Mouse (Mus musculus) midbrain, embryonic 10.5 days (tissue): ENCODE data around the gene Gng2. TPM values are rescaled to one million over a fixed set of nuclear protein-coding genes. Genes with fewer than 3 reads are reported as not detected.

Experiments used
- DNase-seq: peaks from one replicate; pipeline ENCODE4 v3.0.0-alpha.2; 2017; ENCODE audit warnings: low spot score
- H3K27ac ChIP-seq: fragments of 300-500 bp; sonication (generic); replicated peaks from 2 replicates; pipeline ENCODE4 v1.5.1; 2016; ENCODE audit warnings: mild to moderate bottlenecking
- H3K27me3 ChIP-seq: fragments of 300-500 bp; sonication (generic); 2 replicates; pipeline ENCODE4 v1.6.1; 2016; ENCODE audit warnings: low read depth, mild to moderate bottlenecking; ENCODE audit not compliant: poor library complexity, severe bottlenecking
- H3K36me3 ChIP-seq: fragments of 300-500 bp; sonication (generic); 2 replicates; pipeline ENCODE4 v1.6.1; 2016; ENCODE audit warnings: mild to moderate bottlenecking, moderate library complexity
- H3K4me1 ChIP-seq: fragments of 300-500 bp; sonication (generic); 2 replicates; pipeline ENCODE4 v1.6.1; 2016
- H3K4me3 ChIP-seq: fragments of 300-500 bp; sonication (generic); 2 replicates; pipeline ENCODE4 v1.5.1; 2016; ENCODE audit warnings: mild to moderate bottlenecking, moderate library complexity
- H3K9me3 ChIP-seq: fragments of 300-500 bp; sonication (generic); replicated peaks from 2 replicates; pipeline ENCODE4 v1.6.1; 2016; ENCODE audit warnings: mild to moderate bottlenecking
- WGBS: fragments of 180-500 bp; shearing (Covaris S2); methylation state at CpG from one replicate; pipeline ENCODE4 v1.1.7; 2016; 5-methylcytosine and 5-hydroxymethylcytosine counted together
- polyA plus RNA-seq: library from polyadenylated mRNA; unstranded; fragments of >200 nt; fragmentation: Nextera tagmentation; extraction: Ambion mirVana; gene quantifications from 2 replicates; pipeline ENCODE4 v1.2.1, GENCODE M21; 2016

The Gng2 gene
- polyA plus RNA-seq, 1 experiment from 2014 or later = 82.4 TPM

DNA sequence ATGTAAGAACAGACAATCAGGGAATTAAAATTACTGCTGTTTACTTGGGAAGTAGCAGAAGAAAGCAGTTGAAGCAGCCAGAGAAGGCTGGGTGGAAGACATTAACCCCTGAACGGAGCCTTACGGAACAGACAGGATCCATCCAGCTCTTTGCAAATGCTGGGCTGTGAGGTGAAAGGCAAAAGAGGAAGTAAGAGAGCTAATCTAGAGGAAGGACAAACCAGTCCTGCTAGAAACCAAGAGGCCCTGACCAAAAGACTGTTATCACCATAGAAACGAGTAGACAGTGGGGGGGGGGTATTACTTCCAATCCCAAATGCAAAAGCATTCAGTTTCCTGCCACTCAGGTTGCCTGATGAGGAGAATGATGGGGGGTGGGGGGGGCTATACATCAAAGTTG lies 6.6 kb downstream of the Gng2 start:
- peak overlapping the region; percentile 23; the same call in 1 of the 2 replicates for H3K27ac ChIP-seq
- H3K9me3 ChIP-seq = no peaks in the 10 kb centered on the region
- no peaks in the 10 kb centered on the region for H3K27me3 ChIP-seq
- 76% methylated on average over 3 of the region's 3 CpGs for WGBS
- 0 out of 2 replicates have a peak, but pooled peaks cover 3% of the 10 kb centered on the region for H3K36me3 ChIP-seq
- no peak for DNase-seq
- no peak overlapping the region for H3K4me3 ChIP-seq
- peaks cover 65% of the 10 kb centered on the region for H3K4me1 ChIP-seq

DNA sequence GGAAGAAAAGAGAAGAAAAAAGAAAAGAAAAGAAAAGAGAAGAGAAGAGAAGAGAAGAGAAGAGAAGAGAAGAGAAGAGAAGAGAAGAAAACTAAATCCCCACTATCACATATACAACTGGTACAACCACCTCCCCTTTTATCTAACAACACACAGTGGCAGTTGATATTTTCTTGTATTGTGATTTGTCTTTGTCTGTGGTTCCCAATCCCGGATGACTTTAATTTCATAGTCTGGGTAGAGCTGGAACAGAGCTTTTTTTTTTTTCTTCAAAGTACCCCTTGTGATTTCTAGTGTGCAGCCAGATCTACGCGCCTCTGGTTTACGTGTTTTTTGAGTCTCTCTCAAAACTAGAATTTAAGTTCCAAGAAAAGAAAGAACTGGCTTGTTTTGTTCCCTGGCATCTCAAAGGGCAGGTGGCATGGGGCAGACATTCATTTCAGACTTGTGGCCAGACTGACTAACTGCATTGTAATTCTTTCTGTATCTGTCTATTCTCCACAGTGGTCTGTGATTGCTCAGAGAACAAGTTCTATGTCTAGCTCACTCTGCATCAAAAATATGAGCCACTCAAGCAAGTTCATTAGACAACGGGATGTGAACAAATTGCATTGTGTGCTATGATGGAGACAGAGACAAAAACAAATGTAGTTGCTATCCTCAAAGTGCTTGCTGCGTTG lies 7.2 kb downstream of the Gng2 start:
- no peaks in the 10 kb centered on the region for H3K27me3 ChIP-seq
- H3K36me3 ChIP-seq = 0 out of 2 replicates have a peak, but pooled peaks cover 3% of the 10 kb centered on the region
- DNase-seq = no peak
- WGBS = 91% methylated on average over 6 of the region's 6 CpGs
- peaks cover 61% of the 10 kb centered on the region for H3K4me1 ChIP-seq
- no peak overlapping the region for H3K4me3 ChIP-seq
- H3K9me3 ChIP-seq = no peaks in the 10 kb centered on the region
- 0 out of 2 replicates have a peak overlapping the region, but pooled peaks have one; percentile 10 for H3K27ac ChIP-seq

DNA sequence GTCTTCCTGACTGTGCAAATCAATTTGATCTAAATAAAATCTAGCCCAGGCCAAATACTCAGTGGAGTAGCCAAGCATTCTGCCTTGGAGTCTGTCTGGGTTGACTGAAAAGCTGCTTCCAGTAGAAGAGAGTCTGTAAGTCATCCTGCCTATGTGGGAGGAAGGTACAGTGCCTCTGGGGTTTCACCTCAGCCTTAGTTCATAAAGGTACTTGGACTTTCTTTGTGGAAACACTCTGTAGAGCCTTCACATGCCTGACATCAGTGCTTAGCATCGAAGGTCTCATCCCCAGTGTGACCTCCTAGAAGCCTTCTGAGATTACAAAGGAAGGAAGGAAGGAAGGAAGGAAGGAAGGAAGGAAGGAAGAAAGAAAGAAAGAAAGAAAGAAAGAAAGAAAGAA lies 7.9 kb downstream of the Gng2 start:
- H3K9me3 ChIP-seq = no peaks in the 10 kb centered on the region
- H3K4me3 ChIP-seq = no peak overlapping the region
- 0 out of 2 replicates have a peak, but pooled peaks cover 3% of the 10 kb centered on the region for H3K36me3 ChIP-seq
- no peaks in the 10 kb centered on the region for H3K27me3 ChIP-seq
- H3K4me1 ChIP-seq = peaks cover 60% of the 10 kb centered on the region
- 90% methylated on average over 1 of the region's 1 CpGs for WGBS
- no peak overlapping the region for H3K27ac ChIP-seq
- no peak for DNase-seq

DNA sequence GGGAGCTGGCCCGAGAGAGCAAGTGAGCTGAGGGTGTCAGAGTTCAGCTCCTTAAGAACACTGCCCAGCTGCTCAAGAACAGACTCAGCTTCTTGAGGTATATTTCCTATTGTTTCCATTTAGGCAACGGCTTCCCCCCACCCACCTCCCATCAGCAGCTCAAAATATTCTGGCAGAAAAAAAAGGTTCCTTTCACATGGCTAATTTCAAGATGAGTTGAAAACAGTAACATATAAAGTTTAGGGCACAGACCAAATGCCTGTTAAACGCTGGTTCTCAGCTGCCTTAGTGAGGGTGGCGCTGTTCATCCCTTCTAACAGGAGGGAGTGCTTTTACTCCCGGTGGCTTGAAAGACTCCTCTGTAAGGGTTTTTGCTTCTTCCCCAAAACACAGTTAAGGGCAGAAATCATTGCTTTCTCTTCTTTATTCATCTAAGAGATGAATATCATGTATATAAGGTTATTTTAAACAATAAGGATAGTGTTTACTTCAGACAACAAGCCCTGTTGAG lies 8.4 kb downstream of the Gng2 start:
- peak overlapping the region; percentile 23; the same call in 1 of the 2 replicates for H3K27ac ChIP-seq
- H3K36me3 ChIP-seq = 0 out of 2 replicates have a peak, but pooled peaks cover 3% of the 10 kb centered on the region
- no peaks in the 10 kb centered on the region for H3K27me3 ChIP-seq
- peaks cover 62% of the 10 kb centered on the region for H3K4me1 ChIP-seq
- WGBS = 61% methylated on average over 5 of the region's 5 CpGs
- H3K9me3 ChIP-seq = no peaks in the 10 kb centered on the region
- no peak overlapping the region for H3K4me3 ChIP-seq
- no peak for DNase-seq

DNA sequence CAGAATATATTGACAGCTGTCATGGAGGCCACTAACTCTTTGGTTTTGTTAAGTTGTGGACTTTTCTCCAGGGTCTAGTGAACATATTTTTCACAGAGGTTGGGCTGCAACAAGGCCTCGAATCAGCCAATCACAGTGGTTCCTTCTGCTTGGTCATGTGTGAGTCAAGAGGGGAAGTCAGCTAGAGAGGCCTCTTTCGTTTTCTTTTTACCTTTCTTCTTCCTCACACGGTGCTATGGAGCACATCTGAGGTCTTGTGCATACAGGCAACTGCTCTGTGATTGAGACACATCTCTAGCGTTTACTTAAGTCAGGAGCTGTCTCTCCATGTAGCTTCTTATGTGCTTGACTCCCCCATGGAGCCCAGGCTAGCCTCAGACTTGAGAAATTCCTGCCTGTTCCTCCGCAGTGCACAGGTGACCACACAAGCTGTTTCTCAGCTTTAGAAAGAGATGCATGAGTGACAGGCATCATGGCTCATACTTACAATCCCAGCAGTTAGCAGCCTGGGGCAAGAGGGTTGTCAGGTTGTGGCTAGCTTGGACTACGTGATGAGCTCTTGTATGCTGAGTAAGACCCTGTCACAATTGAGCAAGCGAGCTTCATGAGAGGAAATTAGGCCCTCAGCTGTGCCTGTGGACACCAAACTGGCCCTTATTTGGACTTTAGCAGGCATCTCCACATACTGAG lies 9.0 kb downstream of the Gng2 start:
- Histone ChIP-seq H3K9me3 (no peaks in the 10 kb centered on the region), H3K27me3 (no peaks in the 10 kb centered on the region), H3K4me3 (no peak overlapping the region), H3K4me1 (peaks cover 68% of the 10 kb centered on the region), H3K36me3 (0 out of 2 replicates have a peak, but pooled peaks cover 3% of the 10 kb centered on the region), H3K27ac (peak overlapping the region; percentile 23; the same call in 1 of the 2 replicates)
- 87% methylated on average over 7 of the region's 7 CpGs for WGBS
- DNase-seq = no peak

DNA sequence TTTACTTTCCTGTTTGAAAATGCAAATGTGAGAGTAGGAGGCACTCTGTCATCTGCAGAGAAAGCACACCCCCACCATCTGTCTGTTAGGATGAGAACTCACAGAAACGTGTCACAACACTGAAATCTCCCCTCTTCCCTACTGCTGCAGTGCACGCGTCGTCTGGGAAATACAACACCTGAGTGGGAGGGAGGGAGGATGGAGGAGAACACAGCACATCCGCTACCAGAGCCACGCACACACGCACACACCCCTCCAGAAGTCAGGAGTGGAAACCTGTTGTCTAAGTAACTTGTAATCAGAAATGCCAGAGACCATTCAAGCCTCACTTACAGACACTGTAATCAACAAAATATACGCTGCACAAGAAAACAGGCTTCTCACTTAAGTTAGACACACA lies 9.9 kb downstream of the Gng2 start:
- Histone ChIP-seq H3K27me3 (no peaks in the 10 kb centered on the region), H3K4me1 (peaks cover 72% of the 10 kb centered on the region), H3K4me3 (no peak overlapping the region), H3K9me3 (no peaks in the 10 kb centered on the region), H3K27ac (no peak overlapping the region), H3K36me3 (0 out of 2 replicates have a peak, but pooled peaks cover 3% of the 10 kb centered on the region)
- DNase-seq = no peak
- 82% methylated on average over 8 of the region's 8 CpGs for WGBS

DNA sequence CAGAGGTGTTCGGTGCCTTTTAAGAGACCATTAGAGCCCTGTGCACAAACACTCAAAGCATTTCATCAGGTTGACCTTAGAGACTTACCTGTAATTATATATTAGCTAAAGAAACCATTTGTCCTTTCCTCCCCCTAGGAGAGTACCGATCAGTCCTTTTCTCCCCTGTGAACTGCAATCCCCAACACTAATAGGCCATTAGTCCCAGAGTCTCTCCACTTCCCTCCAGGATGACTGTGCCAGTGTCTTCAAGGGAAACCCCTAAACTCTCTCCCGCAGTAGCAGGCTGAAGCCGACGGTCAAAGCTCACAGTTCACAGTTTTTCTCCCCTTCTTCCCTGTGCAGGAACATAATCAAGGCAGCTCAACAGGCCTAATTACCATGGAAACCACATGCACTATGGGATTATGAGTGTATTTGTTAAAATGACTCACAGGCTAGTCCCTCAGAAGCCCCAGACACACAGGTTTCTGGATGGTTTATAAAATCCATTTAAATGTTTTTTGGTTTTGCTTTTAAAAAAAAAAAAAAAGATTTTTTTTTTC lies 13.4 kb downstream of the Gng2 start:
- no peak overlapping the region for H3K4me3 ChIP-seq
- peak overlapping the region; percentile 75 for H3K27ac ChIP-seq
- no peaks in the 10 kb centered on the region for H3K27me3 ChIP-seq
- no peaks in the 10 kb centered on the region for H3K9me3 ChIP-seq
- peak; percentile 37 for DNase-seq
- WGBS = 45% methylated on average over 5 of the region's 5 CpGs
- peaks cover 61% of the 10 kb centered on the region for H3K4me1 ChIP-seq
- peaks cover 14% of the 10 kb centered on the region for H3K36me3 ChIP-seq

DNA sequence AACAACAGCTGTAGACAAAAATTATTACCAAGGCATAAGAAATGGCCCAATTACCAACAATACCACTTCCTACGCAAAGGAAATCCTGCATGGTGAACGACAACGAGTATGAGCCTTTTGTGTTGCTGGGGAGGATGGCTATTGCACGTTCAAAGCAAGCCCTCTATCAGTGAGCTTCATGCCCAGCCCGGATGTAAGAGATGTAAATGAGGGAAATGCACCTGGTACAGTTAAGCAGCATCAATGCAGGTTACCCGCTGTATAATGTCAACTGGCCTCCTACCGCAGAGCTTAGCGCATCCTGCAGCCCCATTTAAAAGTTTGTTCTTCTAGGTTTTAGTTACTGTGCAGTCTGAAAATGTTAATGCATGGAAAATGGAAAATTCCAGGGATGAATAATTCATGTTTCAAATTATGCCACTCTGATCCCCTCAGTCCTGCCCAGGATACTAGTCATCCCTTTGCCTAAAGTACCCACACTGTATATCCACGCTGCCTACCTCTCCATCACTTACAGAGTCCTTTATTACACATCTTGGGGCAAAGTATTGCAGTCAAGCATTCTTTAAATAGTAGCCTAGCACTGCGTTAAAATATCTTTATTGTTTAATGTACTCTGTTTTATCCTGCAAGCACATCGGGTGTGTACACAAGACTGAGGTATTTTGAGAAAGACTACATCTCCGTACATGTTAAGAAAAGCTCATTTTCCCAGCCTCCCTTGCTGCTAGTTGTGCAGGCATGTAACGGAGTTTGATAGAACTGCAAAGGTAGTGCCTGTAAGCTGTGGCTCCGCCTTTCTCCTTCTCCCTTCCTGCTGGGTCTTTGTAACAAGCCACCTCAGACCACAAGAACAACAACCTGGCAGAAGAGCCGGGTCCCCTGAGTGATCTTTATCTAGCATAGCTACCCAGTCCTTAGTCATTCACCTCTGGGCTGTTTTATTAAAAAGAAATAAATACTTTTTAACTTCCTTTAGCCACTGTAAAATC lies 15.2 kb downstream of the Gng2 start:
- Histone ChIP-seq H3K4me3 (no peak overlapping the region), H3K9me3 (no peaks in the 10 kb centered on the region), H3K27ac (no peak overlapping the region; the same call in 1 of the 2 replicates), H3K4me1 (peaks cover 48% of the 10 kb centered on the region), H3K36me3 (peaks cover 23% of the 10 kb centered on the region), H3K27me3 (no peaks in the 10 kb centered on the region)
- no peak for DNase-seq
- 70% methylated on average over 15 of the region's 15 CpGs for WGBS

DNA sequence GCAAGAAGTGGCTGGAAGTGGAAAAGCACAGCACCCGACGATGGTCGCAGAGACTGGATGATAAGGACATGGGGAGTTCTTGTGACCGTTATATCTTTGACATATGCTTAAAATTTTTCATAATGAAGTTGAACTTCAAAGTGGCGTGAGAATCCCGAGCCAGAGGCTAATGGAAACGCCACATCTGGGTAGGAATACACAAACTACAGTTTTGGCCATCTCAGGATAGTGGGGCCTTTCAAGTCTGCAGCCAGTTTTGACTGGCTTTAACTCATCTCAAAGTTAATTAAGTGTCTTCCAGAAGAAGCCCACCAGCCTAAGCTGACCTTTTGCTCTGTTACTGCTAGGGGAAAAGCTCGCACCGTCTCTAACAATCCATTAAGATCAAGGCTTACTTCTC lies 17.6 kb downstream of the Gng2 start:
- no peak for DNase-seq
- peaks cover 34% of the 10 kb centered on the region for H3K36me3 ChIP-seq

DNA sequence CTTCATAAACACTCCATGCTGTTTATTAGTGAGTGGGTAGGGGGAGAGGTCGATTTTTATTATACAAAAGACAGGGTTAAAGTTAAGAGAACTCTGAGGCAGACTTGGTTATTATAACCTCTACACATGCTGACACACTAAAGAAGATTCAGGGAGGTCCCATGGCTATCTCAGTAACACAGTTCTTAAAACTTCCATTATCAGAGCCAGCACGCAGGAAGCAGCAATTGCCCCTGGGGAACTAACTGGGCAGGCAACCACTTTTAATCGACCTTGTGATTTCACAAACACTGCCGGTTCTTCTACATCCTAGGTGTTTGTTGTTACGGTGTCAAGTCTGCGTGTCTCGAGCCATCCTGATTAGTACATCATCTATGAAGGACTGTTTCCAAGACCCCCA lies 22.4 kb downstream of the Gng2 start:
- Histone ChIP-seq H3K9me3 (no peaks in the 10 kb centered on the region), H3K4me3 (no peak overlapping the region), H3K27me3 (no peaks in the 10 kb centered on the region), H3K36me3 (peaks cover 53% of the 10 kb centered on the region), H3K4me1 (peaks cover 10% of the 10 kb centered on the region), H3K27ac (no peak overlapping the region)
- no peak for DNase-seq
- 94% methylated on average over 7 of the region's 7 CpGs for WGBS

More for the DNA sequence above, 17.6 kb downstream of the Gng2 start:
- Histone ChIP-seq H3K27ac (no peak overlapping the region), H3K4me1 (peaks cover 38% of the 10 kb centered on the region), H3K27me3 (no peaks in the 10 kb centered on the region), H3K9me3 (no peaks in the 10 kb centered on the region), H3K4me3 (no peak overlapping the region)
- WGBS = 78% methylated on average over 9 of the region's 9 CpGs

DNA sequence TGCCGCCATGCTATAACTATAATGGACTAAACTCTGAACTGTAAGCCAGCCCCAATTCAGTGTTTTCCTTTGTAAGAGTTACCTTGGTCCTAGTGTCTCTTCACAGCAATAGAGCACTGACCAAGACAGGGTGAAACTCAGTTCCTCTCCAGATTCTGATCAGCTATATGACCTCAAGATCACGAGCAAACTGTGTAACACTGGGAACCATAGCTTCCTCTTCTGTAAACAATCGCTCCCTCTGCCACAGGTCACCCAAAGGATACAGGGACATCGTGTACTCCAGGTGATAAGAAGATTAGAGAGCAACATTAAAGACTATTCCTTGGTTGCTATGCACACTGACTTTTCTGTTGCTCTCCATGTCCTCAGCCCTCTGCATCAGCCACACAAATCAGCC lies 26.6 kb downstream of the Gng2 start:
- Histone ChIP-seq H3K9me3 (no peaks in the 10 kb centered on the region), H3K4me3 (no peak overlapping the region), H3K27me3 (no peaks in the 10 kb centered on the region), H3K36me3 (peaks cover 39% of the 10 kb centered on the region), H3K27ac (no peak overlapping the region), H3K4me1 (peaks cover 6% of the 10 kb centered on the region; the same call in 1 of the 2 replicates)
- no peak for DNase-seq
- WGBS = 89% methylated on average over 4 of the region's 4 CpGs

DNA sequence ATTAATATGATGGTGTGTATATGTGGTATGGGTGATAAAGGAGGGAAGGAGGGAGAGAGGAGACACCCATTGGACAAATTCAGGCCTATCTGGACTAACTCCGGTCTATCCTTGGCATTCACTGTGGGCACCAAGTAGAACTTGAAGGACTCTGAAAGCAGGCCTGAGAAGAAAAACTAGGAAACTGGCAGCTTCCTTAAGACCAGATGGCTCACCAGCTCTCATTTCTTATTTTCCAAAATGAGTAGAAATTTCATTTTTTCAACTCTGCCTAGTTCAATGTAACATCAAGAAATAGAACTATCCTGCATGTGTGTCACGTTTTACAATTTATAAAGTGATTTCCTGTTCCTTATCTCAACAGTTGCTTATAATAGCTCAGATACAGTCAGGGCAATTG lies 28.0 kb downstream of the Gng2 start:
- H3K9me3 ChIP-seq = no peaks in the 10 kb centered on the region
- no peaks in the 10 kb centered on the region for H3K27me3 ChIP-seq
- H3K4me3 ChIP-seq = no peak overlapping the region
- H3K27ac ChIP-seq = no peak overlapping the region
- 91% methylated on average over 2 of the region's 2 CpGs for WGBS
- DNase-seq = no peak
- peaks cover 14% of the 10 kb centered on the region; the same call in 1 of the 2 replicates for H3K4me1 ChIP-seq
- peaks cover 32% of the 10 kb centered on the region for H3K36me3 ChIP-seq
